Mouse (Mus musculus) ES-CJ7 (cell line): ENCODE results near the gene Cdk9.

Experiments used
- DNase-seq: peaks from one replicate; pipeline ENCODE4 v3.0.0; 2011; ENCODE audit warnings: low read depth, low spot score

Cdk9 gene

GRCm38 (mm10) chr2:32708643-32709042 is 4.2 kb downstream of the Cdk9 start:
- DNase-seq, result peak; percentile 86

GRCm38 (mm10) chr2:32706971-32707370 is 5.9 kb downstream of the Cdk9 start:
- no peak for DNase-seq

GRCm38 (mm10) chr2:32705018-32705417 is 7.9 kb downstream of the Cdk9 start:
- DNase-seq, result no peak

DNA sequence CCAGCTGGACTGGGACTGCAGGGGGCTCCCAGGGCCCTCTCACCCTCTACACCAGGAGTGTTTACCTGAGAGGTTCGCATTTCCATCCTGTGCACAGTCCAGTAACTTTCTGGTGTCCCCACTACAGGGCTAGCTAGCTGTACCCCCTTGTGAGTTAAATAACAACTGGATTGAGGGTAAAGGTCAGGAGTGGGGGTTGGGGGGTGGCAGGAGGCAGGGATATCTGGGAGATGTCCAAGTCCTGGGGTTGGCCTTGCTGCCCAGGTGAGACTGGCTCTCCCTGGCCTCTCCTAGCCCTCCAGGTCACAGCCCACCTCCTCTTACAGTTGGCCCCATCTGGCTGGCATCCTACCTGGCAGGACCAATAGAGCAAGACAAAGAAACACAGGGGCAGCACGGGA is 8.9 kb downstream of the Cdk9 start, which contains the start of gene Fpgs:
Fpgs (minus strand) TSS at position 125 of the 401 bp plus-strand sequence.
- no peak for DNase-seq

DNA sequence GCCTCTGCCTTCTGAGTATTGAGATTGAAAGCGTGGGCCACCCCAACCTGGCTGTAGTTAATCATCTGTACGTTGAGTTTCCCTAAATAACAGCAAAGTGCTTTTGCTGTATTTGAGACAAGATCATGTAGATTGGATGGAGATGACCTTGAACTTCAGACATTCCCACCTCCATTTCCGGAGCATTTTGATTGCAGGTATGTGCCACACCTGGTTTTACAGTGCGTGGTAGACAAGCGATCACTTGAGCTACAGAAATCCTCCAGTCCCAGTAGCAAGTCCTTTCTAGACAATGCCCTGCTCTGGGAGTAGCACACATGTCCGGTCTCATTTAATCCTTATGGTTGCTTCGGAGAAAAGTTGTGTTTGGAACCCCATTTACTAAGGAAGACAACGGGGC is 9.8 kb downstream of the Cdk9 start:
- peak; percentile 72 for DNase-seq

DNA sequence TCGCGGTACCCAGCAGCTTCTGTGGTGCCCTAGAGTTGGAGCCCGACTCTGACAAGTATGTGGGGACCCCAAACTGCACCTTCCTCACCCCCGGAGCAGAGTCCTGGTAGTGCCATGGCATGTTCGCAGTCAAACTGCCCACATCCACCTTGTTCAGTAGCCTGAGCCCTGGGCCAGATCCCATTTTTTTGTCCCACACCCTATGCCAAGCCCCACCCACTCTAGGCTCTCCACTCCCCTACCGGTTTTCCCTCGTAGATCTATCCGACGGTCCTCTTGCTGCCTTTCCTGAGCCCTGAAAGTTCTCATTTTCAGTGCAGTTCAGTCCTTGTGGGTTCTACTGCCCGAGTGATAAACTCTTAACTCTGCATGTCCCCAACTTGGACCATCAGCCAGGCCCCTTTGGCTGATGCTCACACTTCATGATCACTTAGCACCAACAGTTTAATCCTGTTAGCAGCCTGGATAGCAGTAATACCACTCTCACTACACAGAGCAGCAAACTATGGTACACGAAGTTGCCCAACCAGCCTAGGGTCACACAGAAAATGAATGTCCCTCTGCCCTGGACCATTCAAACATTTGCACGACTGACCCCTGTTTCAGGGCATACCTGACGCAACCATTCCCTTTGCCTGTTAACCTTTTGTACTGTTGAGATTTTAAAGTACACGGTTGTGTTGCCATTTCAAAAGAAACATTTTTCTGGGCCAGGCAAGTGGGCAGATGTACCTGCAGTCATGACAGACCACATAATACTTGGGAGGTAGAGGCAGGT is 11.7 kb downstream of the Cdk9 start:
- no peak for DNase-seq

- no peak for DNase-seq
Observed at GRCm38 (mm10) chr2:32699680-32700079, 13.2 kb downstream of the Cdk9 start.

- no peak for DNase-seq
Observed at GRCm38 (mm10) chr2:32694691-32695090, 18.2 kb downstream of the Cdk9 start.

DNA sequence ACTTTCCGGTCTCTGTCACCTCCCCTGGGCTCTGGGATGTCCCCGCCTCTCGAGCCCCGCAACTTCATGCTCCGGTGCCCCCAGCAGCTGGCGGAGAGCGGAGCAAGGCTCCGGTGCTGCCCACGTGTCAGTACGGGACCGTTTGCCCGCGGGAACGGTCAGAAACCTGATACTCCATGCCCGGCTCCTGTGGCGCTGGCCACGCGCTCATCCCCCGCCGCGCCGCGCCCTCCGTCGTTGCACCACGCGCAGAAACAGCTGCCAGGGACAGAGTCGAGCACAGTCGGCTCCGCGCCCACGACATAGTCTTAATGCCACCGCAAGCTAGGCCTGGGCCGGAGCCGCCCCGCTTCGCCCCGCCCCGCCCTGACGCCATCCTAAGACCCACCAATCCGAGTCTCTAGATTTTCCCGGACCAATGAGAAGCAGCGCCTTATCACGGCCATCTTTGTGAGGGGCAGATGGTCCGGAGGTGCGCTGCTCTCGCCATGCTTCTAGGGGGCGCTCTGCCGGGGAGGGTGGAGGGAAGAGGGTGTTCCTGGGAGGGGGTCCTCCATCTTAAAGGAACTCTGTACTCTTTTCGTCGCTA is 19.0 kb downstream of the Cdk9 start:
- DNase-seq, result peak; percentile 98

DNA sequence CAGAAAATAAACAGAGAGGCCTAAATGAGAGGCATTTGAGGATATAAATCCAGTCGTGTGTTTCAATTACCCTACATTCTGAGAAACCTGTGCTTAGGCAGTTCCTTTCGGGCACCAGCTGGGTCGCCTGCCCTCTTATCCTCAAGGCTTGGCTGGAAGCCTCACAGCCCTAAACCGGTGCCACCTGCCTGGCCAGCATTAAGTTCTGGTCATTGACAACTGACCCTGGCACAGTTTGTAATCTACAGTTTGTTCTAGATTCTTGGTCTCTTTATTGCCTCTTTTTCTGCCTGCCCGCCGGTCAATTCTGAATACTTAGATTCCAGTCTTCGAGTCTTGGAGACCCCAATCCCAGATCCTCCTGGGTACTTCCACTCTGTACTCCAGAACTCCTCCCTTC is 19.6 kb downstream of the Cdk9 start:
- no peak for DNase-seq

- no peak for DNase-seq
Observed at GRCm38 (mm10) chr2:32692496-32692895, 20.4 kb downstream of the Cdk9 start.

- DNase-seq, result no peak
Observed at GRCm38 (mm10) chr2:32691041-32691440, 21.8 kb downstream of the Cdk9 start.

GRCm38 (mm10) chr2:32689420-32689819 is 23.5 kb downstream of the Cdk9 start:
- DNase-seq, result peak; percentile 93

DNA sequence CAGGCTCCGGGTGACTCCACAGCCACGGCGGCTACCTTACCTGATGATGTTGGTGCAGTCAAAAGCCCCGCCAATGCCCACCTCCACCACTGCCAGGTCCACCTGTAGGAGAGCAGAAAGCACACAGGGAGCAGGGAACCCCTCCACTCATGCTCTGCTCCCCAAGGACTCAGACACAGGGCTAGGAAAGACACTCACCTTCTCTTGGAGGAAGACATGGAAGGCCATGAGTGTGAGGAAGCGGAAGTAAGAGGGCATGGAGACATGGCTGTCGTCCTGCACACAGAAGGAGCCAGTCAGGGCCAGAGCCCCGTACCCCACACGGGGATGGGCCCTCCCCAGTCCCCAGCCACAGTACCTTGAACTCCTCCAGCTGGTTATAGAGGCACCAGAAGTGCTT is 25.3 kb downstream of the Cdk9 start:
- no peak for DNase-seq

GRCm38 (mm10) chr2:32686640-32687039 is 26.2 kb downstream of the Cdk9 start:
- DNase-seq, result no peak

GRCm38 (mm10) chr2:32685807-32686206 is 27.1 kb downstream of the Cdk9 start:
- no peak for DNase-seq

GRCm38 (mm10) chr2:32684681-32685428 is 28.0 kb downstream of the Cdk9 start:
- no peak for DNase-seq

DNA sequence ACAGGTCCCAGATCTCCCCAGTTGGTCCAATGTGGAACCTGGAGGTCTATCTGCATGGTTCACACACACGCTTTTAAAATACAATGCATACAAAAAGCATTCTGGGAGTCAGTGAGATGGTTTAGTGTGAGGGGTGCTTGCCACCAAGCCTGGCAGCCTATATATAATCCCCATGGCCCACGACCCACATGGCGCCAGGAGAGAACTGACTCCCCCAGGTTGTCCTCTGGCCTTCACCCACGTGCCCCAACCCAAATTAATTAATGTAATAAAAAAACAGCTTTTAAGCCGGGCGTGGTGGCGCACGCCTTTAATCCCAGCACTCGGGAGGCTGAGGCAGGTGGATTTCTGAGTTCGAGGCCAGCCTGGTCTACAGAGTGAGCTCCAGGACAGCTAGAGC is 29.2 kb downstream of the Cdk9 start:
- DNase-seq, result no peak

GRCm38 (mm10) chr2:32682721-32683417 is 30.0 kb downstream of the Cdk9 start:
- DNase-seq, result no peak

GRCm38 (mm10) chr2:32681754-32682153 is 31.1 kb downstream of the Cdk9 start:
- no peak for DNase-seq

DNA sequence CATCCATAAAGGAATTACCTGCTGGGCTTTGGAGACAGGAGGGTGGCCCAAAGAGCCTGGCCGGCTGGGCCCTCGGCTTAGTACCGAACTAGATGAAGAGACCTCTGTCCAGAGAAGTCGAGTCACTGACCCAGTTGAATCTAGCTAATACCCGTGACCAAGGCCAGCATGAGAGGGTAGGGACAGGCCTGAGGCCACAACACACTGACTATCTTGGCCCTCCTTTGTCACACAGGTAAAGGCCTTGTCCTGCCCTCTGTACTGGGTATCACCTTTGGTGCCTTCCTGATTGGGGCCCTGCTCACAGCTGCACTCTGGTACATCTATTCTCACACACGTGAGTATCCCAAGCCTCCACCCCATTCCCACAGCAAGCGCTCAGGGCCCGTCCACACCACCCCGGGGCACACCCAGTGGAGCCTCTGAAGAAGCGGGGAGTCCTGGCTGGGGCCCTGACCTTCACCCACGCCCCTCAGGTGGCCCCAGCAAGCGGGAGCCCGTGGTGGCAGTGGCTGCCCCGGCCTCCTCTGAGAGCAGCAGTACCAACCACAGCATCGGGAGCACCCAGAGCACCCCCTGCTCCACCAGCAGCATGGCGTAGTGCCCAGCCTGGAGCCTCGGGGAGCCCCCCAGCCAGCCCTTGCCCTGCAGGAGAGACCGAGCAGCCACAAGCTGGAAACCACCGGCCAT is 31.8 kb downstream of the Cdk9 start:
- no peak for DNase-seq
